Mouse (Mus musculus) stomach, embryonic 14.5 days (tissue): ENCODE data around the gene Ilf2. TPM values are rescaled to one million over a fixed set of nuclear protein-coding genes. Genes with fewer than 3 reads are reported as not detected.
A peak's percentile ranks its signal among the peaks of the same experiment; 100 is the strongest.

Experiments
- ATAC-seq: fragments of 200-750 bp; cut with Nextera tagmentation; 2 replicates; pipeline ENCODE4 v1.8.0; 2017; ENCODE audit warnings: low read depth, moderate TSS enrichment; ENCODE audit not compliant: insufficient number of reproducible peaks, insufficient read depth, low FRiP score
- H3K27ac ChIP-seq: fragments of 300-500 bp; sonication (generic); 2 replicates; pipeline ENCODE4 v1.5.1; 2014; ENCODE audit warnings: mild to moderate bottlenecking, low read length, moderate library complexity, mixed read lengths
- H3K27me3 ChIP-seq: fragments of 300-500 bp; sonication (generic); 2 replicates; pipeline ENCODE4 v1.6.1; 2014; ENCODE audit warnings: low read length, control low read depth, mixed read lengths; ENCODE audit not compliant: control insufficient read depth, insufficient read depth
- H3K36me3 ChIP-seq: fragments of 300-500 bp; sonication (generic); 2 replicates; pipeline ENCODE4 v1.6.1; 2014; ENCODE audit warnings: mild to moderate bottlenecking, control low read depth, low read length, moderate library complexity, mixed read lengths; ENCODE audit not compliant: control insufficient read depth, insufficient read depth
- H3K4me1 ChIP-seq: fragments of 300-500 bp; sonication (generic); 2 replicates; pipeline ENCODE4 v1.6.1; 2014; ENCODE audit warnings: low read length, control low read depth, mixed read lengths; ENCODE audit not compliant: control insufficient read depth, insufficient read depth
- H3K4me2 ChIP-seq: fragments of 300-500 bp; sonication (generic); replicated peaks from 2 replicates; pipeline ENCODE4 v1.6.1; 2014; ENCODE audit warnings: low read depth, low read length, control low read depth
- H3K4me3 ChIP-seq: fragments of 300-500 bp; sonication (generic); 2 replicates; pipeline ENCODE4 v1.5.1; 2014; ENCODE audit warnings: low read depth, low read length, control low read depth
- H3K9ac ChIP-seq: fragments of 300-500 bp; sonication (generic); replicated peaks from 2 replicates; pipeline ENCODE4 v1.6.1; 2014; ENCODE audit warnings: low read depth, mild to moderate bottlenecking, control low read depth, low read length, moderate library complexity, mixed read lengths
- H3K9me3 ChIP-seq: fragments of 300-500 bp; sonication (generic); 2 replicates; pipeline ENCODE4 v1.6.1; 2016; ENCODE audit warnings: low read depth, low read length, control low read depth; ENCODE audit not compliant: control insufficient read depth
- WGBS: fragments of 180-500 bp; shearing (Covaris S2); extraction: QIAGEN DNeasy Blood & Tissue Kit; methylation state at CpG from one replicate; pipeline ENCODE4 v1.1.7; 2014; 5-methylcytosine and 5-hydroxymethylcytosine counted together
- polyA plus RNA-seq: library from polyadenylated mRNA; unstranded; fragments of >200 nt; fragmentation: Nextera tagmentation; extraction: Ambion mirVana; gene quantifications from 2 replicates; pipeline ENCODE4 v1.2.1, GENCODE M21; 2014

The Ilf2 gene
- polyA plus RNA-seq, 1 experiment from 2014 or later, result 217 TPM

DNA sequence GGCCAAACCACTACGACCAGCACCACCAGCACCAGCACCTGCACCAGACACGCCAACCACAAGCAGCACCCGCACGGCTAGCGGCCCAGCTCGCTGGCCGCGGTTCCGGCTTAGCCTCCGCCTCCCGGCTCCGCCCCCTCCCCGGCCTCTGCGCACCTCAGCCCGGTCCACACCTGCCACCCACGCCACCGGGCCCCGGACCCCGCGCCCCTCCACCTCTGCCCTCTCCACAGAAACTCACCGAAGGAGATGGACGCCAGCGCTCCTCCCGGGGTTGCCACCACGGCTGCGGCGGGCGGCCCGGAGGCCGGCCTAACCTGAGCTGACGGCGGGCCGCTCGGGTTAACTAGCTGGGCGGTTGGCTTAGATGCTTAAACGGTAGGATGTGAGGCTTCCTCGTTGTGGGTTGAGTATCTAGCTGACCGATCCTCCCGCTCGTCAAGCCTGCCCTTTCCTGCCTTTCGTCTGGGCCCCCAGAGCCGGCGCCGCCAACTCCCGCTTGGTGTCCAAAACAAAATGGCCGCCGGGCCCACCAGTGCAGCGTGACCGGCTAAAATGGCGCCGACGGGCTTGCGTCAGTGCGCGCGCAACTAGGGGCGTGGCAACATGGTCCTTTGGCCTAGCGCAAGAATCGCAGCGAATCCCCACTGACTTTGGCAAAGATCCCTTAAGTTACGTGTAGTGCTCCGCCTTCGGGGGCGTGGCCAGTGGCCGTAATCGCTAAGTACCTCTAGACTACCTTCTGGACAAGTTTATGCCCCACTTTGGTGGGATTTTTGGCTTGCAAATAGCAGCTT lies 33.2 kb downstream of the Ilf2 start, which contains the start of gene Chtop:
TSS of gene Chtop (minus strand) at position 549 of the 797 bp plus-strand sequence.
- Histone ChIP-seq H3K27me3 (no peaks in the 10 kb centered on the region), H3K4me1 (peaks cover 15% of the 10 kb centered on the region; the same call in 1 of the 2 replicates), H3K9ac (peak within 1 kb of the TSS; percentile 94), H3K4me2 (peak within 1 kb of the TSS; percentile 78), H3K36me3 (peaks cover 35% of the 10 kb centered on the region), H3K27ac (peak within 1 kb of the TSS; percentile 93), H3K9me3 (no peaks in the 10 kb centered on the region), H3K4me3 (peak within 1 kb of the TSS; percentile 71)
- under 1% methylated on average over 66 of the region's 66 CpGs for WGBS
- peak; percentile 93 for ATAC-seq

DNA sequence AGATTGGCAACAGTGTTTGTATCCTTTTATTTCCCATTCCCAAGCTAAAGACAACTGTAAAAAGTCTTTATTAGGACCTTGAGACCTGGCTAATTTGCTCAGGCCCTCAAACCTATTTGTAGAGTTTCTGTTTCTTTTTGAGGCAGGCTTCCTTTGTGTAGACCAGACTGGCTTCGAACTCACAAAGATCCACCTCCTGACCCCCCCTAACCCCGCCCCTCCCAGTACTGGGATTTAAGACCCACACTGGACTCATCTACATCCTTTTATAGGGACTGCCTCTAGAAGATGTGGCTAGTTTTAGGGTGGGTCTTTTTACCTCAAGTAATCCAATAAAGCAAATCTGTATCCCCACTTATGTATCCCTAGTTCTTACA lies 33.8 kb downstream of the Ilf2 start:
- H3K27ac ChIP-seq, result no peak overlapping the region; the same call in 1 of the 2 replicates
- no peaks in the 10 kb centered on the region for H3K9me3 ChIP-seq
- WGBS, result 26% methylated on average over 2 of the region's 2 CpGs
- no peak overlapping the region for H3K9ac ChIP-seq
- H3K4me1 ChIP-seq, result peaks cover 12% of the 10 kb centered on the region; the same call in 1 of the 2 replicates
- peaks cover 29% of the 10 kb centered on the region for H3K36me3 ChIP-seq
- peak overlapping the region; percentile 29 for H3K4me2 ChIP-seq
- peak overlapping the region; percentile 71 for H3K4me3 ChIP-seq
- ATAC-seq, result no peak
- no peaks in the 10 kb centered on the region for H3K27me3 ChIP-seq

DNA sequence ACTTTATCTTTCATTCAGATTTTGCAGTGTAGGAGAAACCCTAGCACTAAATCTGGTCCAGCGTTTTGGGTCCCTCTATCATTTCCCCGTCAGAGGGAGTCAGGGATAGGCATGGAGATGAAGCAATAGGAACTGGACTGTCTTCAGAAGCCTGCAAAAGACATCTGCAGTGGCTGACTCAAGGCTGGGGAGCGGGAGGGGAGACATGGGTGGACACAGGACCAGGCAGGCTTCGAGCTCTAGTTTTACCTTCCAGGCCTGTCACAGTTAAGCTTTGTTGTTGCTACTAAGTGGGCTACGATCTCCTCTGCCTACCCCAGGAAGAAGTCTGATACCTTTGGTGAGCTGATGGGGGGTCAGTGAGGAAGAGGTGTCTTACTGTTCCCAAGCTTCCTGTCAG lies 36.4 kb downstream of the Ilf2 start:
- ATAC-seq, result no peak
- no peak overlapping the region for H3K4me2 ChIP-seq

DNA sequence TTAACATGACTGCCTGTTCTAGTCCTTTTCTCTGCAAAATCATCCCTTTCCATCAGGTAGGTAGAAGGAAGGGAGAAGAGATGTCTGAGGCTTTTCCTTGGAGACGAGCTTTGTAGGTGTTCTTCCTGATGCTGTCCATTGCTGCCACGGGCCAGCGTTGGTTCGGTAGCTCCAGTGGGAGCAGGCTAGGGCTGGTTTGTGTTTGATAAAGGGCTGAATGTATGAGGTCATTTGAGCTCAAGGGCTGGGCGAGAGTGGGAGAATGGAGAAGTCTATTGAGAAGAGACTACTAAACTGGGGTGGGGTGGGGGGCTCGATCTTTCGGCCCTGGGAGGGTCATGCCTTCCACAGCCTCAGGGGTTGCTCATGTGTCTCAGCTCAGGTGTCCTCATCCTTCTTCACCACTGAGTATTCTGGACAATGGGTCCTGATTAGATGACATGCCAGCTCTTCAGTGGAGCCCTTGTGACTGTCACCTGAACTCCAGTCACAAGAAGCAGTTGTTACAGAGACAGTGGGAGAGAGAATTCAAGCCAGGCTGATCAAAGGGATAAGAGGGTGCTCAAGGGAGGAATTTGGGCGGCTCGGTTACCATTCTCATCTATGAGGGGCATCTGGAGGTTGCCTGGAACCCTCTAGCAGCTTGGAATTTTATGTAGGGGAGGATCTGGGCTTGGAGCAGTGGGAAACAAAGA lies 37.2 kb downstream of the Ilf2 start:
- H3K9me3 ChIP-seq, result no peaks in the 10 kb centered on the region
- WGBS, result 70% methylated on average over 9 of the region's 9 CpGs
- peaks cover 6% of the 10 kb centered on the region for H3K4me1 ChIP-seq
- H3K4me3 ChIP-seq, result no peak overlapping the region
- H3K9ac ChIP-seq, result no peak overlapping the region
- no peaks in the 10 kb centered on the region for H3K27me3 ChIP-seq
- no peaks in the 10 kb centered on the region for H3K36me3 ChIP-seq
- no peak for ATAC-seq
- H3K27ac ChIP-seq, result no peak overlapping the region
- H3K4me2 ChIP-seq, result no peak overlapping the region

More for the DNA sequence above, 36.4 kb downstream of the Ilf2 start:
- H3K27ac ChIP-seq, result no peak overlapping the region
- 90% methylated on average over 5 of the region's 5 CpGs for WGBS
- no peaks in the 10 kb centered on the region for H3K27me3 ChIP-seq
- peaks cover 4% of the 10 kb centered on the region for H3K36me3 ChIP-seq
- H3K9ac ChIP-seq, result no peak overlapping the region
- H3K4me3 ChIP-seq, result no peak overlapping the region
- no peaks in the 10 kb centered on the region for H3K9me3 ChIP-seq
- peaks cover 14% of the 10 kb centered on the region for H3K4me1 ChIP-seq

DNA sequence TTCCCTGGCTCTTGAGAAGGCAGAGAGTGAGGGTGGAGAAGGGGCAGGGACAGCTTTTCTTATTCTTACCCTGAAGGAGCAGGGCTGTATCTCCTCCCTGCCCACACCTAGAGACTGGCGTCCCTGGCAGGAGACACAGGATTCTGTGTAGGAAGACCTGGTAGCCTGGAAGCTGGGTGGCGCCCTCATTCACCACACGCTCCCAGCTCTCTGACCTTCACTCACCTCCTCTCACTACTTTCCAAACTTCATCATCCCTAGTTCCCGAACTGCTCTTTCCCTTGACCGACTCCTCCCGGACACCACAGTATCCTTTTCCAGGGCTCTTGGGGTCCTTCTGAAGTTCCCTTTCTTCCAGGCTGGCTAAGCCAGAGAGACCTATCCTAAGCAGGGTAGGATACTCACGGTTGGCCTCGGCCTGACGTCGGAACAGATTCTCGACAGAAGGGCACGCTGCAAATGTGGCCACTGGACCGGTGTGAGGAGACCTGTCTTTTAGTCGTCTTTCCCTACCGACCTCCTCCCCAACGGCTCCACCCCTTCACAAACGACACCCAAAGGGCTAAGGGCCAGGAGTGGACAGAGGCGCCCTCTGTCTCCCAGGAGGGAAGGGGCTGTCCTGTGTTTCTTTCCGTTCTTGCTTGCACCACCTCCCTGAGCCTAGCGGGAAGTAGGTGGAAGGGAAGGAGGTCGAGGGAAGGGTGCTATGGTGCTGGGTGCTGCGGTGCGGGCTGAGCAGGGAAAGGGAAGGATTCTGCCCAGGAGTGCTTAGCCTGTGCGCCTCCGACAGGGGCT lies 38.1 kb downstream of the Ilf2 start, which contains the start of the genes S100a1 and S100a13:
TSS of gene S100a1 (minus strand) at position 597 of the 795 bp plus-strand sequence.
TSS of gene S100a13 (plus strand) at position 640 of the 795 bp plus-strand sequence.
- no peak within 1 kb of the TSS; the same call in 1 of the 2 replicates for H3K27ac ChIP-seq

DNA sequence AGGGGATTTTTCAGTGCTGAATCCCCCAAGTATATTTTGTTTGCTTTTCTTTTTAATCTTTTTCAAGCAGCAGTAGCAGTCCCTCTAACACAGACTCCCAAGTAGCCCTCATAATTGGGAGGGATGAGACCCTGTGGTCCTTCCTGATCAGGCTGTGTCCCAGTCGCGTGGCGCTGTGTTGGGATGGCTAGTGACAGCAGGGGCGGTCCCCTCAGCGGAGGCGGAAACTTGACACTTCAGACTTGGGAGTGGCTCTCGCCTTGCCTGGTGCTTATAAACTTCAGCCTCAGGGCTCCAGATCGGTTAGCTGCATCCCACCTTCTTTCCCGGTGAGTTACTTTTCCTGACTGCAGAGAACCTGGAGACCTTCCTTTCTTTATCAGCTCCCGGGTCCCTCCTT lies 38.8 kb downstream of the Ilf2 start:
- H3K27ac ChIP-seq, result no peak overlapping the region
- peak; percentile 82 for ATAC-seq

More for the DNA sequence above, 38.1 kb downstream of the Ilf2 start, which contains the start of the genes S100a1 and S100a13:
- Histone ChIP-seq H3K4me1 (peaks cover 6% of the 10 kb centered on the region), H3K36me3 (no peaks in the 10 kb centered on the region), H3K4me3 (peak within 1 kb of the TSS; percentile 31), H3K4me2 (peak within 1 kb of the TSS; percentile 75), H3K27me3 (no peaks in the 10 kb centered on the region), H3K9ac (peak within 1 kb of the TSS; percentile 38; the same call in 1 of the 2 replicates), H3K9me3 (no peaks in the 10 kb centered on the region)
- WGBS, result 7% methylated on average over 25 of the region's 25 CpGs
- ATAC-seq, result peak; percentile 31

DNA sequence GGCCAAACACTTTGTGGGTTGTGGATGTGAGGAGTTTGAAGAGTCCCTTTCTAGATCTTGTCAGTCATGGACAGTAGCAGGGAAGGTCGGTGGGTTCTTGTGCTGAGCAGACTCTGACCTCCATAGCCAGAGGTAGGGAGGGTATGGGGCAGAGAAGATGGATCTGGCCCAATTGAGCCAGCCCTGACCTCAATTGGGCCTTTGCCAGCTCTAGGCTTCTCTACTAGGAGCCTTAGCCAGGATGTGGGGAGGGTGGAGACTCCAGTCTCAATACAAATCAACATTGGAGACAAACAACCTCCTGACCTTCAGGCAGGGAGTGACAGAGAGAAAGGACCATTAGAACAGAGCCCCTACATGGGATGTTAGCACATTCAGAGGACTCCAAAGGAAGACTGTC lies 39.3 kb downstream of the Ilf2 start:
- Histone ChIP-seq H3K4me2 (peak overlapping the region; percentile 75), H3K36me3 (no peaks in the 10 kb centered on the region), H3K9me3 (no peaks in the 10 kb centered on the region), H3K4me3 (peak overlapping the region; percentile 31), H3K27me3 (no peaks in the 10 kb centered on the region), H3K4me1 (peaks cover 6% of the 10 kb centered on the region), H3K9ac (peak overlapping the region; percentile 38; the same call in 1 of the 2 replicates), H3K27ac (no peak overlapping the region)
- 25% methylated on average over 1 of the region's 1 CpGs for WGBS
- ATAC-seq, result no peak

More for the DNA sequence above, 38.8 kb downstream of the Ilf2 start:
- Histone ChIP-seq H3K27me3 (no peaks in the 10 kb centered on the region), H3K9me3 (no peaks in the 10 kb centered on the region), H3K9ac (peak overlapping the region; percentile 38; the same call in 1 of the 2 replicates), H3K36me3 (no peaks in the 10 kb centered on the region), H3K4me2 (peak overlapping the region; percentile 75), H3K4me1 (peaks cover 6% of the 10 kb centered on the region), H3K4me3 (peak overlapping the region; percentile 31)
- WGBS, result 0% methylated on average over 10 of the region's 10 CpGs

DNA sequence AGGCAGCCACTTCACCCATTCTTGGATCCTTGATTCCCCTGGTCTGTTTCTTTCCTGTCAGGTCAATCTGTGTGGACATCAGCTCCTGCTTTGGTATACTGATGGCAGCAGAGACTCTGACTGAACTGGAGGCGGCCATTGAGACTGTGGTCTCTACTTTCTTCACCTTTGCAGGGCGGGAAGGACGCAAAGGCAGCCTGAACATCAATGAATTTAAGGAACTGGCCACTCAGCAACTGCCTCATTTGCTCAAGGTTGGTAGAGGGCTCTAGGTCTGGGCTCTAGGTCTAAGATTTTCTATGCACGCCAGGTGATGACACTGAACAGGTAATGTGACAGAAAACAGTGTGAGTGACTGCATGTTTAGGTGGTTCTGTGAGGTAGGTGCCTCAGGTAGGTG lies 39.9 kb downstream of the Ilf2 start:
- no peaks in the 10 kb centered on the region for H3K36me3 ChIP-seq
- 89% methylated on average over 4 of the region's 4 CpGs for WGBS
- H3K9me3 ChIP-seq, result no peaks in the 10 kb centered on the region
- H3K4me3 ChIP-seq, result no peak overlapping the region
- H3K4me2 ChIP-seq, result peak overlapping the region; percentile 75; the same call in 1 of the 2 replicates
- no peak for ATAC-seq
- no peak overlapping the region for H3K27ac ChIP-seq
- H3K27me3 ChIP-seq, result no peaks in the 10 kb centered on the region
- peaks cover 6% of the 10 kb centered on the region for H3K4me1 ChIP-seq
- no peak overlapping the region for H3K9ac ChIP-seq
